Mouse (Mus musculus) lung, adult 2 months (tissue): Measurements from ENCODE around the gene Ccnk. TPM values are rescaled to one million over a fixed set of nuclear protein-coding genes. Genes with fewer than 3 reads are reported as not detected.

Source experiments
- DNase-seq: peaks from one replicate; pipeline ENCODE4 v3.0.0; 2022
- H3K4me1 ChIP-seq: fragments of 200-500 bp; 2 replicates; pipeline ENCODE4 v1.6.1; 2011; ENCODE audit warnings: low read length; ENCODE audit not compliant: control insufficient read depth, insufficient read depth
- H3K4me3 ChIP-seq: fragments of 200-500 bp; replicated peaks from 2 replicates; pipeline ENCODE3; 2011; ENCODE audit warnings: low read depth, mild to moderate bottlenecking, control low read depth, low read length; ENCODE audit errors: extremely low read depth
- CTCF ChIP-seq: fragments of 200-500 bp; IDR thresholded peaks from 2 replicates; pipeline ENCODE4 v1.5.1; 2011; ENCODE audit warnings: mild to moderate bottlenecking, low read length, control low read depth; ENCODE audit not compliant: insufficient read depth
- POLR2A ChIP-seq: fragments of 200-500 bp; IDR thresholded peaks from 2 replicates; pipeline ENCODE4 v1.6.1; 2011; ENCODE audit warnings: low read depth, mild to moderate bottlenecking, control low read depth, low read length, borderline replicate concordance; ENCODE audit errors: extremely low read depth
- WGBS: fragments of 180-500 bp; shearing (Covaris S2); methylation state at CpG from one replicate; pipeline ENCODE4 v1.1.7; 2018; 5-methylcytosine and 5-hydroxymethylcytosine counted together
- polyA plus RNA-seq: library from polyadenylated mRNA; depleted of rRNA; stranded (reverse); fragments of >200 nt; gene quantifications from 2 replicates; pipeline ENCODE4 v1.2.3, GENCODE M21; 2012

Gene Ccnk
- polyA plus RNA-seq, 1 experiment: 15.8 TPM

GRCm38 (mm10) chr12:108219825-108220616 lies 40.6 kb downstream of the Ccnk start:
- 59% methylated on average over 21 of the region's 21 CpGs for WGBS

GRCm38 (mm10) chr12:108220621-108221020 lies 41.2 kb downstream of the Ccnk start:
- peaks cover 3% of the 10 kb centered on the region; the same call in 1 of the 2 replicates for H3K4me1 ChIP-seq
- no peak for DNase-seq
- no peak overlapping the region for H3K4me3 ChIP-seq
- TF ChIP-seq POLR2A: no peak
- TF ChIP-seq CTCF: no peak
- 67% methylated on average over 12 of the region's 12 CpGs for WGBS

More at GRCm38 (mm10) chr12:108219825-108220616, 40.6 kb downstream of the Ccnk start:
- TF ChIP-seq CTCF (no peak), POLR2A (no peak)
- no peak for DNase-seq
- no peak overlapping the region for H3K4me3 ChIP-seq
- H3K4me1 ChIP-seq: peaks cover 3% of the 10 kb centered on the region; the same call in 1 of the 2 replicates

- no peak for DNase-seq
- no peak overlapping the region for H3K4me3 ChIP-seq
- no peak for TF ChIP-seq CTCF
- no peak for TF ChIP-seq POLR2A
- WGBS: 46% methylated on average over 10 of the region's 10 CpGs
- H3K4me1 ChIP-seq: peaks cover 3% of the 10 kb centered on the region; the same call in 1 of the 2 replicates
Observed at GRCm38 (mm10) chr12:108221206-108221605, 41.8 kb downstream of the Ccnk start.

- WGBS: 91% methylated on average over 7 of the region's 7 CpGs
- DNase-seq: no peak
- Histone ChIP-seq H3K4me3 (no peak overlapping the region), H3K4me1 (peaks cover 3% of the 10 kb centered on the region; the same call in 1 of the 2 replicates)
- no peak for TF ChIP-seq POLR2A
- TF ChIP-seq CTCF: no peak
Observed at GRCm38 (mm10) chr12:108221712-108222111, 42.3 kb downstream of the Ccnk start.

GRCm38 (mm10) chr12:108223357-108223756 lies 44.0 kb downstream of the Ccnk start:
- DNase-seq: no peak
- TF ChIP-seq CTCF (no peak), POLR2A (no peak)
- WGBS: 73% methylated on average over 4 of the region's 8 CpGs

GRCm38 (mm10) chr12:108225781-108226180 lies 46.4 kb downstream of the Ccnk start:
- TF ChIP-seq CTCF (no peak), POLR2A (no peak)
- no peak for DNase-seq
- Histone ChIP-seq H3K4me1 (no peaks in the 10 kb centered on the region), H3K4me3 (no peak overlapping the region)
- WGBS: 66% methylated on average over 7 of the region's 7 CpGs

More at GRCm38 (mm10) chr12:108223357-108223756, 44.0 kb downstream of the Ccnk start:
- Histone ChIP-seq H3K4me1 (peaks cover 3% of the 10 kb centered on the region; the same call in 1 of the 2 replicates), H3K4me3 (no peak overlapping the region)

GRCm38 (mm10) chr12:108226216-108226615 lies 46.8 kb downstream of the Ccnk start:
- Histone ChIP-seq H3K4me3 (no peak overlapping the region), H3K4me1 (no peaks in the 10 kb centered on the region)
- TF ChIP-seq CTCF (no peak), POLR2A (no peak)
- 85% methylated on average over 13 of the region's 13 CpGs for WGBS
- DNase-seq: no peak

- TF ChIP-seq CTCF (no peak), POLR2A (no peak)
- Histone ChIP-seq H3K4me1 (no peaks in the 10 kb centered on the region), H3K4me3 (no peak overlapping the region)
- WGBS: 89% methylated on average over 12 of the region's 12 CpGs
- DNase-seq: no peak
Observed at GRCm38 (mm10) chr12:108226941-108227340, 47.6 kb downstream of the Ccnk start.

GRCm38 (mm10) chr12:108227527-108227926 lies 48.1 kb downstream of the Ccnk start:
- Histone ChIP-seq H3K4me1 (no peaks in the 10 kb centered on the region), H3K4me3 (no peak overlapping the region)
- 89% methylated on average over 16 of the region's 16 CpGs for WGBS
- DNase-seq: no peak
- TF ChIP-seq POLR2A (no peak), CTCF (no peak)

- Histone ChIP-seq H3K4me1 (peaks cover 4% of the 10 kb centered on the region; the same call in 1 of the 2 replicates), H3K4me3 (no peak overlapping the region)
- 80% methylated on average over 12 of the region's 12 CpGs for WGBS
- no peak for DNase-seq
- TF ChIP-seq POLR2A (no peak), CTCF (no peak)
Observed at GRCm38 (mm10) chr12:108230077-108230476, 50.7 kb downstream of the Ccnk start.
